In genomic region chr5:143180255-143181076, GRCm38 (mm10) we compare ENCODE assay signal across 7 mouse cellular contexts. TPM values are rescaled to one million over a fixed set of nuclear protein-coding genes. Genes with fewer than 3 reads are reported as not detected.
DNase-seq lines count a peak whose midpoint lies in the region; ATAC-seq and TF ChIP-seq lines count a peak whose summit lies in the region.

Rbak (minus strand) TSS chr5:143180775.
Spdye4b (plus strand) TSS chr5:143181017.

- WGBS in embryonic facial prominence, embryonic 10.5 days, result under 1% methylated on average over 58 of the region's 58 CpGs
- WGBS in intestine, postnatal 0 days, result under 1% methylated on average over 58 of the region's 58 CpGs
- WGBS in midbrain, embryonic 12.5 days, result under 1% methylated on average over 58 of the region's 58 CpGs
- WGBS in small intestine, adult 2 months, result under 1% methylated on average over 58 of the region's 58 CpGs

- peak; percentile 69; the same call in 1 of the 2 replicates for TF ChIP-seq POLR2A in small intestine, adult 2 months (IDR thresholded peaks at IDR 0.05; ENCODE audit: low read depth, low read length)

- H3K27ac ChIP-seq in embryonic facial prominence, embryonic 10.5 days (replicated peaks), result peak within 1 kb of the TSS; percentile 91
- peak within 1 kb of the TSS; percentile 63; the same call in 1 of the 2 replicates for H3K27ac ChIP-seq in intestine, postnatal 0 days (ENCODE audit: low read depth, low read length)
- H3K27ac ChIP-seq in midbrain, embryonic 12.5 days (replicated peaks), result peak within 1 kb of the TSS; percentile 86
- H3K27ac ChIP-seq in small intestine, adult 2 months (ENCODE audit: insufficient read depth, low read depth, low read length), result peak within 1 kb of the TSS; percentile 53; the same call in 1 of the 2 replicates

- peaks cover 33% of the 10 kb centered on the region for H3K36me3 ChIP-seq in embryonic facial prominence, embryonic 10.5 days (replicated peaks)
- H3K36me3 ChIP-seq in intestine, postnatal 0 days (ENCODE audit: control insufficient read depth, insufficient read depth), result peaks cover 21% of the 10 kb centered on the region
- H3K36me3 ChIP-seq in midbrain, embryonic 12.5 days, result peaks cover 29% of the 10 kb centered on the region
- peaks cover 22% of the 10 kb centered on the region for H3K36me3 ChIP-seq in small intestine, adult 2 months (ENCODE audit: control insufficient read depth, insufficient read depth, low read length)

- no peak for TF ChIP-seq CTCF in intestine, postnatal 0 days (IDR thresholded peaks at IDR 0.05; ENCODE audit: low read depth)
- TF ChIP-seq CTCF in small intestine, adult 2 months (IDR thresholded peaks at IDR 0.05; ENCODE audit: extremely low read depth, insufficient read length, insufficient replicate concordance, low read depth, low read length), result no peak

- peaks cover 18% of the 10 kb centered on the region for H3K4me1 ChIP-seq in embryonic facial prominence, embryonic 10.5 days
- peaks cover 4% of the 10 kb centered on the region for H3K4me1 ChIP-seq in intestine, postnatal 0 days (replicated peaks; ENCODE audit: control insufficient read depth, insufficient read depth, low read length)
- H3K4me1 ChIP-seq in midbrain, embryonic 12.5 days, result peaks cover 12% of the 10 kb centered on the region
- H3K4me1 ChIP-seq in small intestine, adult 2 months (ENCODE audit: control insufficient read depth, insufficient read depth, insufficient read length, low read length), result peaks cover 2% of the 10 kb centered on the region; the same call in 1 of the 2 replicates

- no peaks in the 10 kb centered on the region for H3K27me3 ChIP-seq in embryonic facial prominence, embryonic 10.5 days (replicated peaks; ENCODE audit: low read depth, poor library complexity, severe bottlenecking)
- H3K27me3 ChIP-seq in intestine, postnatal 0 days (replicated peaks; ENCODE audit: control insufficient read depth, insufficient read depth, low read length), result no peaks in the 10 kb centered on the region
- peaks cover 12% of the 10 kb centered on the region; the same call in 1 of the 2 replicates for H3K27me3 ChIP-seq in midbrain, embryonic 12.5 days
- H3K27me3 ChIP-seq in small intestine, adult 2 months (ENCODE audit: control insufficient read depth, insufficient read depth, low read length), result no peaks in the 10 kb centered on the region

- ATAC-seq in intestine, postnatal 0 days, result peak; percentile 96
- peak; percentile 97 for ATAC-seq in midbrain, embryonic 12.5 days (ENCODE audit: low FRiP score, low read depth)

- peaks cover 8% of the 10 kb centered on the region; the same call in 1 of the 2 replicates for H3K9me3 ChIP-seq in embryonic facial prominence, embryonic 10.5 days
- H3K9me3 ChIP-seq in intestine, postnatal 0 days (ENCODE audit: control insufficient read depth), result no peaks in the 10 kb centered on the region
- H3K9me3 ChIP-seq in midbrain, embryonic 12.5 days, result no peaks in the 10 kb centered on the region

- peak; percentile 94 for DNase-seq in adrenal gland, adult 8-10 months
- peak; percentile 95 for DNase-seq in embryonic facial prominence, embryonic 10.5 days (ENCODE audit: low spot score)
- peak; percentile 68 for DNase-seq in gonadal fat pad, adult 2 months (ENCODE audit: low read depth)
- peak; percentile 94 for DNase-seq in left cerebral cortex, postnatal 4 days

- H3K9ac ChIP-seq in intestine, postnatal 0 days (ENCODE audit: low read depth, low read length), result peak within 1 kb of the TSS; percentile 63
- peak within 1 kb of the TSS; percentile 85 for H3K9ac ChIP-seq in midbrain, embryonic 12.5 days (replicated peaks)

- peak within 1 kb of the TSS; percentile 88 for H3K4me3 ChIP-seq in embryonic facial prominence, embryonic 10.5 days
- peak within 1 kb of the TSS; percentile 65 for H3K4me3 ChIP-seq in intestine, postnatal 0 days (ENCODE audit: low read depth, low read length)
- H3K4me3 ChIP-seq in midbrain, embryonic 12.5 days, result peak within 1 kb of the TSS; percentile 84
- peak within 1 kb of the TSS; percentile 77 for H3K4me3 ChIP-seq in small intestine, adult 2 months (ENCODE audit: low read depth, low read length)

- peak within 1 kb of the TSS; percentile 94 for H3K4me2 ChIP-seq in intestine, postnatal 0 days (replicated peaks; ENCODE audit: low read depth)
- peak within 1 kb of the TSS; percentile 91 for H3K4me2 ChIP-seq in midbrain, embryonic 12.5 days (replicated peaks)

- intact Hi-C loops in left cerebral cortex, postnatal 4 days (cut with DNase I), result loop anchor here (2.0 kb wide), 1 partner anchor 54 kb away; the partner anchor contains the start of gene Zfp12

RNA-seq across cellular contexts. Expression of gene Rbak, which starts in this region (rescaled TPM):
- 10 to 100 TPM; 10.9 to 22.2 (median 17.2) TPM for total RNA-seq in adrenal gland, adult 8-10 months (2022)
- polyA plus RNA-seq in embryonic facial prominence, embryonic 10.5 days (2016; fragmentation: Nextera tagmentation; extraction: Ambion mirVana), result 15.6 and 16.3 TPM in 2 replicates
- polyA plus RNA-seq in gonadal fat pad, adult 2 months (2012; rRNA removed), result 5.0 and 5.2 TPM in 2 replicates
- 2.5 and 2.9 TPM in 2 replicates for polyA plus RNA-seq in intestine, postnatal 0 days (2015; fragmentation: Nextera tagmentation; extraction: Ambion mirVana)
- total RNA-seq in left cerebral cortex, postnatal 4 days (2021), result 10 to 100 TPM; 19.6 to 25.5 TPM
- 16.2 and 17.8 TPM in 2 replicates for polyA plus RNA-seq in midbrain, embryonic 12.5 days (2016; fragmentation: Nextera tagmentation; extraction: Ambion mirVana)
- polyA plus RNA-seq in small intestine, adult 2 months (2012; rRNA removed), result 1.3 and 1.4 TPM in 2 replicates

RNA-seq across cellular contexts. Expression of gene Spdye4b, which starts in this region (rescaled TPM):
- not detected for total RNA-seq in adrenal gland, adult 8-10 months (2022)
- not detected in 2 replicates for polyA plus RNA-seq in embryonic facial prominence, embryonic 10.5 days (2016; fragmentation: Nextera tagmentation; extraction: Ambion mirVana)
- polyA plus RNA-seq in gonadal fat pad, adult 2 months (2012; rRNA removed), result not detected in 2 replicates
- polyA plus RNA-seq in intestine, postnatal 0 days (2015; fragmentation: Nextera tagmentation; extraction: Ambion mirVana), result not detected in 2 replicates
- total RNA-seq in left cerebral cortex, postnatal 4 days (2021), result under 1 TPM in 1 of 2 experiments, not detected in 1; 0.18 TPM
- polyA plus RNA-seq in midbrain, embryonic 12.5 days (2016; fragmentation: Nextera tagmentation; extraction: Ambion mirVana), result not detected in 2 replicates
- not detected in 2 replicates for polyA plus RNA-seq in small intestine, adult 2 months (2012; rRNA removed)

Comparison
In these comparisons a context has a peak if more than half of its experiments do, and no peak if none do; other contexts are left out.
1. Peak in every context shown above with its lines: DNase-seq, ATAC-seq, H3K4me3 ChIP-seq and H3K27ac ChIP-seq.